Mouse (Mus musculus) liver, adult (tissue): ENCODE data around the gene Mei4.

Experiments used
- GATA4 ChIP-seq: IDR thresholded peaks from 2 replicates; pipeline ENCODE4 v1.6.1; 2014; ENCODE audit warnings: mild to moderate bottlenecking, low read length; ENCODE audit not compliant: insufficient replicate concordance

Gene Mei4

DNA sequence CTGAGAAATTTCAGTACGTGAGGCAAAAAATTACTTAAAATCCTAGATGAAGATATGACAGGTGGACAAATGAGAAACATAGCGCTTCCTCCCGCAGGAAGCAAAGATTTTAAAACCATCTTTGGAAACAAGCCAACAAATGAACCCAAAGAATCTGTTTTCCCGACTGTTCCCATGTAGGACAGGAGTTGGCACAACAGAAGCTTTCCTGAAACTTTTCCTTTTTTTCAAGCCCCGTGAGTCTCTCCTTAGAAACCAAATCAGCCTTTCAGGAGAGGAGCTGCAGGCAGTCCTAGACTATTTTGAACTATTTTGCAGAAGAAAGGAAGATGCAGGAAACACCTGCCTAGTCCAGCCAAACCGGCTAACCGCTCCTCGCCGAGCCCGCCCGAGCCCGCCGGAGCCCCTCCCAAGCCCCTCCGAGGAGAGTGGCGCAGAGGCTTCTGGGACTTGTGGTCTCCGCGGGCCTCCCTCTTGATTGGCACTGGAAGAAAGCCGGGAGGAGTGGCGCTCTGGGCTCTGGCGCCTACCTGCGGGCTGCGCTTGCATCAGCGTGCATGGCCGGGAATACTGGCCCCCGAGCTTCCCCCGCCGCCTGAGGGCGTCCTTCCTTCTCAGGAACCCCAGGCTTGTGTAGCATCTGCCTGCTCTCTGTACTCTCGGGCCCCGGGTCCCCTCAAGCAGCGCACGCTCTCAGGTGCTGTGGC is at the start of gene Mei4:
TSS of gene Mei4 (plus strand) at position 490 of the 707 bp plus-strand sequence.
- TF ChIP-seq GATA4: no peak

DNA sequence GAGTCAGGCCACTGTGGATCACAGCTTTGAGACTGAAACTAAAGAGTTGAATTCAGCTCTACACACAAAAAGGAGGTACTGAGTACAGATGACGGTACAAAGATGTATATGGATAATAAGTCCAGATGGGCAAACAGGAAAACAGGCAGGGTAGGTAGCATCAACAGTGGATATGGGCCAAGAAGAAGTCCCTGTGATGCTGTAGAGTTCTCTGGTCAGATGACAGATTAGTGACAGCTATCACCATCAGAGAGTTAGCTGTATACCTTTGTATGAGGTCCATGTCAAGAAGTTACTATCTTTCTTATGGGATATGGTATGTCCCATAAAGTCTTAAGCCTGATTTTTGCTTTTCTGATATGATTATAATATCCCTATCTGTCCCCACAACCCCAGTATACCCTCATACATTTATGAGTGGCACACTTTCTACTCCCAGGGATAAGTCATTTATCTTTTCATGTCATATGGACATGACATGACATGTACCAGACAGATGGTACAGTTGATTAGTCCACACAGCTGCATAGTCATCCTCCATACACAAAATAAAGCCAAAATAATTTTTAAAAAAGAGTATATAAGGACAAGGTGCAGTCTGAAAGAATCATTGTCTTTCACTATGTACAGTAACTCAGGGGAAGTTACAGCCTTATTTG is 43.6 kb upstream of the Mei4 start:
- no peak for TF ChIP-seq GATA4

DNA sequence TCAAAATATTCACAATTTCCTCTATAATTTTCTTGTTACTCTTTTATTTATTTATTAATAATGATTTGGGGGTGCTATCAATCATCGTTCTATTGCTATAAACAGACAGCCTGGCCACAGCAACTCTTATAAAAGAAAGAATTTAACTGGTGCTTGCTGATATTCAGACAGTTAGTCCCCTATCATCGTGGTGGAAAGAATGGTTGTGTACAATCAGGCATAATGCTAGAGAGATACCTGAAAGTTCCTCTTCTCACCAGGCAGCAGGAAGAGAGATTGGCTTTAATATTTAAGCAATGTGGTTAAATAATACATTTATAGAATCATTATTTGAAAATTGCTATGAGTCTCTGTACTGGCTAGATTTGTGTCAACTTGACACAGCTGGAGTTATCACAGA is 35.9 kb upstream of the Mei4 start:
- no peak for TF ChIP-seq GATA4

DNA sequence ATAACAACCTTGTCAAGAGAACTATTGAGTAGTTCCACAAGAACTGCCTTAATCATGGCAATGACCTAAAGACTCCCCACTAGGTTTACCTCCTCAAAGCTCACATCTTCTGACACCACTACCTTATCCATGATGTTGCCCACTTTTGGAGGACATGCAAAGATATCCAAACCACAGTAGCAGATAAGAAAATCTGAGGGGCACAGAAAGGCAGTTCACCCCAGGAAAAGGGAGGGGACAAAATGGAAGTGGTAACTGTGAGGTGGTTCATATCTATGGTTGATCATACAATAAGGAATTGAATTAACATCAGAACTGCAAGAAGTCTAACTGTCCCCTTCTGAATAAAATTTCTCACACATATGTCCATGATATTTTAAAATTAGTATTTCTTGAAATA is 29.4 kb upstream of the Mei4 start:
- no peak for TF ChIP-seq GATA4

DNA sequence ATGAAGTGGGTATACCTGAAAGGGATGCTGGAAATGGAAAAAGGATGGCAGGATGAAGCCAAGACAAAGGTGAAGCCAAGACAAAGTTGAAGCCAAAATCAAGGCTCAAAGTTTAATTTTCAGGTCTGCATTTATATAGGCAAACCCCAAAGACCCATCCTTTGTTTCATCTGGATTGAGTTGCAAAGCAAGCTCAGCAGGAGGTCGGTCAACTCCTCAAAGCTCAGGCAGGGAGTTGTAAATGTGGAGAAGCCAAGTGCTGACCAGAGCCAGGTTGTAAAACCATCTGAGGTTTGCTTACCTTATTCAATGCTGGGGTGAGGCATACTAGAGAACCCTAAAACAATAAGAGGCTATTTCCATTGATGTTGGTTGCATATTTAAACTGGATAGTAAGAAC is 4.6 kb upstream of the Mei4 start:
- TF ChIP-seq GATA4: no peak

DNA sequence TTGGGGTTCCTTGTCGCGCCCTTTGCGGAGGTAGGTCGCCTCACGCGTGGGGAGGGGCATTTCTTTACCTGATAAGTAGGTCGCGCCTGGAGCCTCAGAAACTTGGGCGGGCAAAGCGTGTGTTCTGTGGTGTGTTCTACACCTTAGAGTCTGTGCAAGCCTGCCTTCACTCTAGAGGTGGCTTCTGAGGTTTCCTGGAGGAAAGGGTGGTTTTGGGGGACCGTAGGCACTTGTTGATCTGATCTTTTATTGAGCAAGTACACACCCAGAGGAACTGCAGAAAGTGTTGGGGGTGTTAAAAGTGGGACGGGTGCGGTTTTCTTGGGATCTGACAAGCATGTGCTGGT is 391 bp downstream of the Mei4 start:
- no peak for TF ChIP-seq GATA4

DNA sequence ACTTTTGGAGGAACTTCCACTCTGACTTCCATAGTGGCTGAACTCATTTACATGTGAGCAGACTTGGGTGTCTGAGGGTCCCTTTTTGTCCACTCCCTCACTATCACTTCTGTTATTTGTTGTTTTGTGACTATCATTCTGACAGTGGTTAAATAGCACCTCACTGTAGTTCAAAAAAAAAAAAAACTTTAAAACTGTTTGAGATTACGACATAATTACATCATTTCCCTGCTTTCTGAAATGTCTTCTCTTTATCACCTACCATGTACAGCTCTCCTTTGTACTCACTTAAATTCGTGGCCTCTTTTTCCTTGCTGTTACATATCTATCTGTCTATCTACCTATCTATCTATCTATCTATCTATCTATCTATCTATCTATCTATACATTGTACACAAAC is 2.6 kb downstream of the Mei4 start:
- TF ChIP-seq GATA4: no peak

DNA sequence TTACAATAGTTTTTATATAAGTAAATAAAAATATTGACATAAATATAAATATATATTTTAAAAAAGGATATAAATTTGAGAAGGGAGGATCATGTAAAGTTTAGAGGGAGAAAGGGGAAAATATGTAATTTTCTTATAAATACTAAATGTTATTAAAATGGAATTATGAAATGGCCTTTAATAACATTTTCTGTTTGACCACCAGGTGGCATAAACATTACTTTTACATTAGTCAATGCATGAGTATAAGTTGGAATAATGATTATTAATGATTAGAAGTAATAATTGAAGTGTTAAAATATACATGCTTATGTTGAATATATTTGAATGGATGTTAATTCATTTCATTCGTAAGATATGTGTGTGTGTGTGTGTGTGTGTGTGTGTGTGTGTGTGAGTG is 58.0 kb downstream of the Mei4 start:
- no peak for TF ChIP-seq GATA4

DNA sequence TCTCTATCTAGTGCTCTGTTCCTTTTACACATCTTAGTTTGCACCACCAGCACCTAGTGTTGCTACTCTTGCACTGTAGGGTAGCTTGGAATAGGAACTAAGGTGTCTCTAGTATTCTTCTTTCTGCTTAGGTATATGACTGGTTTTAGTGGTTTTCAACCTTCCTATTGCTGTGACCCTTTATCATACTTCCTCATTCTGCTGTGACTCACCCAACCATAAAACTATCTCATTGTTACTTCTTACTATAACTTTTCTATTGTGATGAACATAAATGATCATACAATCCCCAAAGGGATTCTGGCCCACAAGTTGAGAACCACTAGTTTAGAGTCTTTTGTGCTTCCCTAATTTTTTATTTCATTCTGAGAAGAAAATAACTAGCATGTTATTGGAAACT is 61.3 kb downstream of the Mei4 start:
- TF ChIP-seq GATA4: no peak

DNA sequence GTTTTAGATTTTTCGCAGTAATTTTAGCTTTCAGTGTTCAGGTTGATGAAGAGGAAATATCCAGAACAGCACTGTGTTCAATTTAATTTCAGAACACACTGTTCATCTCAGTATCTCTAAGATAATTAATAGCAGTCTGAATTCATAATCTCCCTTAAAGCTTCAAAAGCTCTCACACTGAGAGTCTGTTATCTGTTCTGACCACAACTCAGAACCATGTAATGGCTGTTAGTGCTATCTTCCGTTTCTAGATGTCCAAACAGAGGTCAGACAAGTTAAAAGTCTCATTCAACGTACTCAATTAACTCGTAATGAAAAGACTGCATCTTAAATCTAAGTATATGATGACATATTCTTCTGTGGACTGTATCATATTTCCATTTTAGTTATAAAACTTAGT is 77.1 kb downstream of the Mei4 start:
- TF ChIP-seq GATA4: no peak

DNA sequence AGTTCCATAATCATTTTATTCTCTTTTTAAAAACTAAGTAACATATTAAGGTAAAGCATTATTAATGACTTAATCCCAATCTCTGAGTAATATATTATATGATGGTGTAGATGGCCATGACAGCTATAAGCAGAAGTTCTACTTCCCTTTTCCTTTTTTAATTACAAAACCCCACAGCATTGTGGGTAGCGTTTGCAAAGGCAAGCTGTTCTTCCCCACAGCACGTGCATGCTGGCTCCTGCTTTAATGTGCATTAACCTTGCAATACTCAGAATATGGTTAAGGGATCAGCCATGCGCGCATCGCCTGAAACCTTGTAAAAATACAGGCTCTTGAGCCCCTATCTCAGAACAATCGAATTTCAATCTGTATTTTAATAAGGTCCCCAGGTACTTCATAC is 82.2 kb downstream of the Mei4 start:
- no peak for TF ChIP-seq GATA4

DNA sequence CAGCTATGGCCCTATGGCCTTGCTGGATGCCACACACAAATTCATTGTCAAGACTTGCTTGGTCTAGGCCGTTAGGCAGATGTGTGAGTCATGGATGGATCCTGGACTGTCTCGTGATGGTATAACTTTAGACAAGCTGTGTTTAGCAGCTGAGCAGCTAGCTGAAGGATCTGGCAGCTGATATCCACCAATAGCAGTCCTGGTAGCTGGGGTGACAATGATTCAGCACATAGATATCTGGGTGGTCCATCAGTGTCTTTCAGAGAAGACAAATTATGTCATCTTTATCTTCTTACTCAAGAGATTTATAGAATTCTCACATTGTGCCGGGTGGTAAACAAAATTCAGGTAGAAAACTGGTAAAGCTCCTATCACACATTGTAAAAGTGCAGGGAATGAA is 93.4 kb downstream of the Mei4 start:
- no peak for TF ChIP-seq GATA4

DNA sequence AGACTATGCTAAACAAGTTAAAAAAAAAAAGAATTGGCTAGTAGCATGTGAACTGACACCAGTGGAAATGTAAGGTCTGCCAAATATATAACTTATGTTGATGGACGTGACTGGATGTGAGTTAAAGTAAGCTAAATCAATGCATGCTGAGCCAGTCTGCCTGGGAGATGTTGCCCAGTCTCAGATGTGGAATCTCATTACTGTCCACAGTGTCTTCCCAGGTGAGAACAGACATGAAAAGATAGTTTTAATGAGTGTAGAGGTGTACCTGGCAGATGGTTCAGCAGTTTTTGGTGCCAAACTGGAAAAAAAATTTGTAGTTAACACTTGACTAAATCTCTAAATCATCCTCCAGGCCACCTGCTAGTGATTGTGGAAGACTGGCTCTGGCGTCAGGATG is 94.4 kb downstream of the Mei4 start:
- no peak for TF ChIP-seq GATA4

DNA sequence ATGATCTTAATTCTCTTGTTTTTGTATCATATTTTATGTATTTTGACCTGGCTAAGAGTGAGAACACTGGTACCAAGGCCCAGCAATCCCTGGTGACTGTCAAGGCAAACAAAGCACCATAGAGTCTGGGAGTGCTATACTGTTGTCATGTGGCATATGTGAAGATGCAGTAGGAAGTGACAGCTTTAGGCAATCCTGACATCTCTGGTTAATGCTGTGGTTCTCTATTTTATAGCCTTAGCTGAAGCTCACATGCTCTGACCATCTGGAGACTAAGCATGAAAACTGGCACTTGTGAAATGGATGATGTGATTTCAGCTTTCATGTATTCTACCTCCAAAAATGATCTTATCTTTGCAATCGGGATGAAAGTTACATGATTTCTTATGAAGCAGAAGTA is 103.3 kb downstream of the Mei4 start:
- no peak for TF ChIP-seq GATA4

DNA sequence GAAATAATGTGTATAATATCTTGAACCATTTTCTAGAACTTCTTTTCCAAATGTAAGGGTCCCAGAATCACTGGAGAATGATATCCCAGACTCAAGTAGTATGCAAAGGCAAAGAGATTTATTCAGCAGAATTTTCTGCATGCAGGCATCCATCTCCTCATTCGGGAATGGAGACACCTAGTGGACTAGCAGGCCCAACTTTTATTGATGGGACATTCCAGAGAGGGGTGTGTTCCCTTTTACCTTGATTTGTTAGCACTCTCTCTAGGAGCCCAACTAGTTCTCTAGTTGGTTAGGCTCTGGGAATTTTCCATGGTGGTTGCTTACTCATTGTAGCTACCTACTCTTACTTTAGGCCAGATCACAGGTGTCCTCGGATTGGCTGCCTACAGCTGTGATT is 105.5 kb downstream of the Mei4 start:
- TF ChIP-seq GATA4: no peak

DNA sequence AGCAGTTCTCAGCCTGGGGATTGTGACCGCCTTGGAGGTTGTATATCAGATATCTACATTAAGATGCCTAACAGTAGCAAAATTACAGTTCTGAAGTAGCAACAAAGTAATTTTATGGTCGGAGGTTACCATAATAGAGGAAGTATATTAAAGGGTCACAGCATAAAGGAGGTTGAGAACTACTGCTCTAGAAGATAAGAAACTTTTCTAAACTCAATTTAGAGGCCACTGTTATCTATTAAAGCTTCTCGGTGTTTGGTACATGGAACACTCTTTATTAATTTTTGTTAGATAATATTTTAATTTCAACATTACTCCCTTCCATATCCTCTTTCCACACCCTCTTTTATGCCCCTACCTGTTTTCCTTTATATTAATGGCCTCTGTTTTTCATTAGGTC is 119.0 kb downstream of the Mei4 start:
- no peak for TF ChIP-seq GATA4

DNA sequence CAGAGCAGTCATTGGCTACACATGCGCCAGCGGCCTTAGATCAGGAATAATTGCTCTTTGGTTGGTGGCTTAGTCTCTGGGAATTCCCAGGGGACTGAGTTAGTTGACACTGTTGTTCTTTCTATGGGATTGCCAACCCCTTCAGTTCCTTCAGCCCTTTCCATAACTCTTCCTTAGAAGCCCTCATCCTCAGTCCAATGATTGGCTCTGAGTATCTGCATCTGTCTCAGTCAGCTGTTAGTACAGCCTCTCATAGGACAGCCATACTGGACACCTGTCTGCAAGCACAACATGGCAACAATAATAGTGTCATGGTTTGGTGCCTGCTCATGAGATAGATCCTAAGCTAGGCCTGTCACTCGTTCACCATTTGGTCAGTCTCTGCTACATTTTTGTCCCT is 149.5 kb downstream of the Mei4 start:
- no peak for TF ChIP-seq GATA4
